Mouse (Mus musculus): ENCODE measurements around the gene Ssb.

DNA sequence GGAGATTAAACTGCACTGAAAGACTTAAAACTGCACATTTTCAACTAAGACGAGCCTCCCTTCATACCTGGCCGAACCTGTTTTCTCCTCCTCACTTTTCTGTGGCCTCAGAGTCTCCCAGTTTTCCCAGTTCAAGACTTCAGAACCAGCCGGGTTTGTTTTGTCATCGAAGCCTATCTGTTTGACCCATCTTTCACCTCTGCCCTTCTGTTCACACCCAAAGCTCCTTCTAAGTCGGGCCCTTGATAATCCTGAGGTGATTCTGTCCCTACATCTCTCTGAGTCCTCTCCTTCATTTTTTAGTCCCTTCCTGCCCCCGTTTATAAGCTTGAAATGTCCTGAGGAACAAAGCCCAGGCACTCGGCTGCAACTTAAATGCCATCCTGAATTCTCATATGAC lies 33.3 kb upstream of the Ssb start:
- TF ChIP-seq GATA1 (IDR thresholded peaks at IDR 0.05; ENCODE audit: borderline replicate concordance, low read length) (no peak), CTCF (IDR thresholded peaks at IDR 0.05; ENCODE audit: low read depth, low read length) (no peak), TAL1 (conservative IDR thresholded peaks at IDR 0.05; ENCODE audit: low read depth, low read length) (no peak)
